ENCODE assay signal across 8 mouse cellular contexts in the genomic region with DNA sequence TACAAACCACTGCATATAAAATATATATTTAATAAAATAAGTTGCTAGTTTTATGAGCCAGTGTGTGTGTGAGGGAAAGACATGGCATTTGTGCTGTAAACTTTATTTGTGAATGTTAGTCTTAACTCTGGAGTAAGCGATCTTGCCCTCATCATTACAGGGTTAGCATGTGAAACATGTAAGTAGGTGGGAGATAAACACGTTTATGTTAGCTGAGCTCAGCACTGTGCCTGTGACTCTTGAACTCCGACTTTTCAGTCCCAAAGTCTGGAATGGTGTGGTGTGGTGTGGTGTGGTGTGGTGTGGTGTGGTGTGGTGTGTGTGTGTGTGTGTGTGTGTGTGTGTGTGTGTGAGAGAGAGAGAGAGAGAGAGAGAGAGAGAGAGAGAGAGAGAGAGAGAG. TPM values are rescaled to one million over a fixed set of nuclear protein-coding genes. Genes with fewer than 3 reads are reported as not detected.
A peak's percentile ranks its signal among the peaks of the same experiment; 100 is the strongest.
DNase-seq lines count a peak whose midpoint lies in the region; ATAC-seq and TF ChIP-seq lines count a peak whose summit lies in the region.
"Not testable (repeated sequence)": the region's sequence is repeated elsewhere in the genome, so short reads cannot be mapped to it uniquely, and the experiment has no call there.

No protein-coding gene starts in this region.

- peak overlapping the region; percentile 54; the same call in 1 of the 2 replicates for H3K4me2 ChIP-seq in embryonic facial prominence, embryonic 15.5 days (replicated peaks)
- H3K4me2 ChIP-seq in hindbrain, embryonic 15.5 days = peak overlapping the region; percentile 81
- H3K4me2 ChIP-seq in liver, embryonic 16.5 days (ENCODE audit: low read depth, low read length) = peak overlapping the region; percentile 92
- peak overlapping the region; percentile 94 for H3K4me2 ChIP-seq in midbrain, embryonic 15.5 days
- H3K4me2 ChIP-seq in stomach, embryonic 15.5 days = peak overlapping the region; percentile 78

- peak; percentile 41 for DNase-seq in adrenal gland, adult 2 months
- DNase-seq in heart, adult 18-20 months = peak; percentile 26 to 67
- DNase-seq in left cerebral cortex, adult 2 months (ENCODE audit: extremely low spot score in 1 of 2, low spot score in 2 of 2) = peak in 1 of 2 experiments; percentile 15

- H3K4me3 ChIP-seq in embryonic facial prominence, embryonic 15.5 days (replicated peaks) = peak overlapping the region; percentile 66
- peak overlapping the region; percentile 80 for H3K4me3 ChIP-seq in hindbrain, embryonic 15.5 days
- H3K4me3 ChIP-seq in left cerebral cortex, adult 2 months = peak overlapping the region; percentile 86
- H3K4me3 ChIP-seq in liver, embryonic 16.5 days (ENCODE audit: low read depth, low read length) = peak overlapping the region; percentile 91
- H3K4me3 ChIP-seq in midbrain, embryonic 15.5 days = peak overlapping the region; percentile 75
- peak overlapping the region; percentile 66 for H3K4me3 ChIP-seq in stomach, embryonic 15.5 days (replicated peaks)

- WGBS in embryonic facial prominence, embryonic 15.5 days = 12% methylated on average over 3 of the region's 3 CpGs
- WGBS in hindbrain, embryonic 15.5 days = 2% methylated on average over 3 of the region's 3 CpGs
- WGBS in liver, embryonic 16.5 days (ENCODE audit: insufficient replicate concordance) = under 1% methylated on average over 3 of the region's 3 CpGs
- 4% methylated on average over 3 of the region's 3 CpGs for WGBS in midbrain, embryonic 15.5 days
- WGBS in stomach, embryonic 15.5 days = 8% methylated on average over 3 of the region's 3 CpGs

- H3K27ac ChIP-seq in embryonic facial prominence, embryonic 15.5 days (replicated peaks) = peak overlapping the region; percentile 89
- peak overlapping the region; percentile 93 for H3K27ac ChIP-seq in hindbrain, embryonic 15.5 days (replicated peaks)
- peak overlapping the region; percentile 99 for H3K27ac ChIP-seq in left cerebral cortex, adult 2 months
- H3K27ac ChIP-seq in liver, embryonic 16.5 days (ENCODE audit: low read length) = peak overlapping the region; percentile 91
- peak overlapping the region; percentile 91 for H3K27ac ChIP-seq in midbrain, embryonic 15.5 days
- H3K27ac ChIP-seq in stomach, embryonic 15.5 days = peak overlapping the region; percentile 90

- not testable (repeated sequence) for H3K9me3 ChIP-seq in embryonic facial prominence, embryonic 15.5 days (replicated peaks); hindbrain, embryonic 15.5 days; liver, embryonic 16.5 days (replicated peaks; ENCODE audit: control insufficient read depth, low read length); midbrain, embryonic 15.5 days; stomach, embryonic 15.5 days

- peak overlapping the region; percentile 78 for H3K9ac ChIP-seq in embryonic facial prominence, embryonic 15.5 days
- peak overlapping the region; percentile 35; the same call in 1 of the 2 replicates for H3K9ac ChIP-seq in hindbrain, embryonic 15.5 days
- peak overlapping the region; percentile 97 for H3K9ac ChIP-seq in liver, embryonic 16.5 days (ENCODE audit: low read depth, low read length)
- not testable (repeated sequence) for H3K9ac ChIP-seq in midbrain, embryonic 15.5 days
- H3K9ac ChIP-seq in stomach, embryonic 15.5 days = peak overlapping the region; percentile 74; the same call in 1 of the 2 replicates

- ATAC-seq in embryonic facial prominence, embryonic 15.5 days (ENCODE audit: insufficient number of reproducible peaks, low FRiP score, low TSS enrichment, low read depth); hindbrain, embryonic 15.5 days (ENCODE audit: low FRiP score, low read depth); midbrain, embryonic 15.5 days (replicated peaks); stomach, embryonic 15.5 days (ENCODE audit: insufficient read depth, low FRiP score, low read depth): not testable (repeated sequence)
- 0 out of 2 replicates have a peak, but pooled peaks have one; percentile 15 for ATAC-seq in liver, embryonic 16.5 days (ENCODE audit: low read depth)

- TF ChIP-seq CTCF in left cerebral cortex, adult 2 months (IDR thresholded peaks at IDR 0.05) = not testable (repeated sequence)

- H3K36me3 ChIP-seq in embryonic facial prominence, embryonic 15.5 days; hindbrain, embryonic 15.5 days; liver, embryonic 16.5 days (ENCODE audit: control insufficient read depth, insufficient read depth); midbrain, embryonic 15.5 days (replicated peaks); stomach, embryonic 15.5 days: not testable (repeated sequence)

- not testable (repeated sequence) for H3K4me1 ChIP-seq in embryonic facial prominence, embryonic 15.5 days; stomach, embryonic 15.5 days
- peaks cover 43% of the 10 kb centered on the region for H3K4me1 ChIP-seq in hindbrain, embryonic 15.5 days (replicated peaks)
- peaks cover 26% of the 10 kb centered on the region for H3K4me1 ChIP-seq in liver, embryonic 16.5 days (ENCODE audit: control insufficient read depth, low read depth, low read length)
- peaks cover 51% of the 10 kb centered on the region for H3K4me1 ChIP-seq in midbrain, embryonic 15.5 days

- H3K27me3 ChIP-seq in embryonic facial prominence, embryonic 15.5 days; hindbrain, embryonic 15.5 days; liver, embryonic 16.5 days (ENCODE audit: control insufficient read depth, insufficient read depth, low read depth, low read length); midbrain, embryonic 15.5 days (replicated peaks); stomach, embryonic 15.5 days (replicated peaks): not testable (repeated sequence)

- intact Hi-C loops in left cerebral cortex, adult 2 months (cut with DNase I) = loop anchor here (5.0 to 10.0 kb wide), 6 partner anchors 539 to 1331 kb away; no protein-coding TSS in a partner anchor

RNA-seq across cellular contexts. Expression of a gene that starts 5.6 kb away (rescaled TPM):
- total RNA-seq in adrenal gland, adult 2 months (2021) = 100 to 1,000 TPM; 162 to 223 TPM
- 9.8 and 12.4 TPM in 2 replicates for polyA plus RNA-seq in adrenal gland, adult 2 months (2012; rRNA removed)
- 69.8 and 71.2 TPM in 2 replicates for polyA plus RNA-seq in embryonic facial prominence, embryonic 15.5 days (2015; fragmentation: Nextera tagmentation; extraction: Ambion mirVana)
- 10 to 100 TPM; 34.4 to 44.2 TPM for total RNA-seq in heart, adult 18-20 months (2021)
- polyA plus RNA-seq in hindbrain, embryonic 15.5 days (2015; fragmentation: Nextera tagmentation; extraction: Ambion mirVana) = 37.0 and 38.0 TPM in 2 replicates
- 100 to 1,000 TPM; 156 to 181 TPM for total RNA-seq in left cerebral cortex, adult 2 months (2021)
- polyA plus RNA-seq in liver, embryonic 16.5 days (2015; fragmentation: Nextera tagmentation; extraction: Ambion mirVana) = 12.1 and 12.5 TPM in 2 replicates
- polyA plus RNA-seq in midbrain, embryonic 15.5 days (2015; fragmentation: Nextera tagmentation; extraction: Ambion mirVana) = 30.8 and 31.5 TPM in 2 replicates
- polyA plus RNA-seq in stomach, embryonic 15.5 days (2015; fragmentation: Nextera tagmentation; extraction: Ambion mirVana) = 46.5 and 49.9 TPM in 2 replicates
